ENCODE assay signal across 12 mouse cellular contexts in genomic region chr17:71693313-71693712, GRCm38 (mm10). TPM values are rescaled to one million over a fixed set of nuclear protein-coding genes. Genes with fewer than 3 reads are reported as not detected.
A peak's percentile ranks its signal among the peaks of the same experiment; 100 is the strongest.
DNase-seq lines count a peak whose midpoint lies in the region; ATAC-seq and TF ChIP-seq lines count a peak whose summit lies in the region.
"Had no signal": no experiment of that assay in that cellular context is flagged by ENCODE, and none has a peak within 500 bp of the region (broad histone marks: within the 10 kb centered on the region; RNA-seq: fewer than 3 reads in every experiment).

No protein-coding gene starts in this region.

- 75% methylated on average over 5 of the region's 5 CpGs for WGBS in forebrain, embryonic 10.5 days
- 54% methylated on average over 5 of the region's 5 CpGs for WGBS in forebrain, embryonic 16.5 days
- 55% methylated on average over 5 of the region's 5 CpGs for WGBS in lung, adult 2 months

- H3K27me3 ChIP-seq in forebrain, embryonic 10.5 days (ENCODE audit: poor library complexity, severe bottlenecking) = no peaks in the 10 kb centered on the region
- no peaks in the 10 kb centered on the region for H3K27me3 ChIP-seq in forebrain, embryonic 16.5 days (replicated peaks; ENCODE audit: control insufficient read depth, insufficient read depth, low read length)

- H3K4me3 ChIP-seq in forebrain, embryonic 10.5 days = no peak overlapping the region
- no peak overlapping the region for H3K4me3 ChIP-seq in forebrain, embryonic 16.5 days (replicated peaks; ENCODE audit: low read length)
- H3K4me3 ChIP-seq in lung, adult 2 months (replicated peaks; ENCODE audit: extremely low read depth, low read depth, low read length) = no peak overlapping the region

- peaks cover 33% of the 10 kb centered on the region for H3K4me1 ChIP-seq in forebrain, embryonic 10.5 days
- H3K4me1 ChIP-seq in forebrain, embryonic 16.5 days (replicated peaks; ENCODE audit: control insufficient read depth, insufficient read depth, low read length) = peaks cover 7% of the 10 kb centered on the region
- peaks cover 5% of the 10 kb centered on the region for H3K4me1 ChIP-seq in lung, adult 2 months (ENCODE audit: control insufficient read depth, insufficient read depth, low read length)

- no peaks in the 10 kb centered on the region for H3K9me3 ChIP-seq in forebrain, embryonic 10.5 days
- H3K9me3 ChIP-seq in forebrain, embryonic 16.5 days (ENCODE audit: control insufficient read depth, low read length) = 0 out of 2 replicates have a peak, but pooled peaks cover 4% of the 10 kb centered on the region

- H3K4me2 ChIP-seq in forebrain, embryonic 16.5 days (ENCODE audit: low read length) = no peak overlapping the region

- TF ChIP-seq CTCF in lung, adult 2 months (IDR thresholded peaks at IDR 0.05; ENCODE audit: insufficient read depth, low read length) = no peak

- intact Hi-C loops in gastrocnemius, postnatal 36 days (cut with DNase I) = no loop called here

- peak; percentile 32 for DNase-seq in forebrain, embryonic 10.5 days (ENCODE audit: extremely low spot score, low spot score)
- peak; percentile 35 to 54 for DNase-seq in lung, adult 18-20 months
- DNase-seq in lung, adult 2 months = no peak
- DNase-seq in layer of hippocampus, adult 9-11 months = peak; percentile 61
- DNase-seq in right cerebral cortex, adult 2 months (ENCODE audit: low spot score in 2 of 2) = peak; percentile 73 to 77
- DNase-seq in adipocyte (ENCODE audit: low spot score) = no peak
- DNase-seq in gastrocnemius, postnatal 36 days = no peak
- DNase-seq: cerebellum, adult 18-20 months had no signal

- H3K9ac ChIP-seq in forebrain, embryonic 16.5 days (replicated peaks; ENCODE audit: low read depth, low read length) = no peak overlapping the region

- H3K36me3 ChIP-seq in forebrain, embryonic 10.5 days (replicated peaks) = no peaks in the 10 kb centered on the region
- no peaks in the 10 kb centered on the region for H3K36me3 ChIP-seq in forebrain, embryonic 16.5 days (ENCODE audit: control insufficient read depth, insufficient read depth)

- no peak for TF ChIP-seq POLR2A in lung, adult 2 months (IDR thresholded peaks at IDR 0.05; ENCODE audit: borderline replicate concordance, extremely low read depth, low read depth, low read length)

- ATAC-seq in forebrain, embryonic 16.5 days = no peak

- 0 out of 2 replicates have a peak overlapping the region, but pooled peaks have one; percentile 25 for H3K27ac ChIP-seq in forebrain, embryonic 10.5 days
- H3K27ac ChIP-seq in forebrain, embryonic 16.5 days (ENCODE audit: low read length) = no peak overlapping the region
- H3K27ac ChIP-seq: macrophage had no signal

RNA-seq across cellular contexts. Expression of gene Togaram2, which starts 20.3 kb away (rescaled TPM):
- not detected in 2 replicates for polyA plus RNA-seq in forebrain, embryonic 10.5 days (2016; fragmentation: Nextera tagmentation; extraction: Ambion mirVana)
- polyA plus RNA-seq in forebrain, embryonic 16.5 days (2015; fragmentation: Nextera tagmentation; extraction: Ambion mirVana) = 0.54 and 0.60 TPM in 2 replicates
- polyA plus RNA-seq in lung, adult 2 months (2012; rRNA removed) = 17.8 and 18.1 TPM in 2 replicates
- 1 to 10 TPM; 2.4 to 2.6 TPM for total RNA-seq in gastrocnemius, postnatal 36 days (2021)
- polyA plus RNA-seq: macrophage had no signal

RNA-seq across cellular contexts. Expression of gene Pcare, which starts 59.4 kb away (rescaled TPM):
- not detected in 2 replicates for polyA plus RNA-seq in forebrain, embryonic 10.5 days (2016; fragmentation: Nextera tagmentation; extraction: Ambion mirVana)
- not detected in 2 replicates for polyA plus RNA-seq in forebrain, embryonic 16.5 days (2015; fragmentation: Nextera tagmentation; extraction: Ambion mirVana)
- polyA plus RNA-seq in lung, adult 2 months (2012; rRNA removed) = 0.02 and 0.03 TPM in 2 replicates
- total RNA-seq in gastrocnemius, postnatal 36 days (2021) = not detected
- polyA plus RNA-seq: forebrain, embryonic 11.5 days; macrophage; small intestine, adult 2 months had no signal

Comparison
In these comparisons a context has a peak if more than half of its experiments do, and no peak if none do; other contexts are left out.
1. DNase-seq: peak in forebrain, embryonic 10.5 days (single experiment), lung, adult 18-20 months (2 of 2), layer of hippocampus, adult 9-11 months (single experiment) and right cerebral cortex, adult 2 months (2 of 2); none in lung, adult 2 months (single experiment), adipocyte (single experiment) and gastrocnemius, postnatal 36 days (0 of 2).
2. RNA of gene Togaram2, which starts 20.3 kb away (polyA plus RNA-seq): 17.8 to 18.1 TPM in lung, adult 2 months; 0.54 to 0.60 TPM in forebrain, embryonic 16.5 days and not detected in forebrain, embryonic 10.5 days; every median in the first group is over 10 times any median in the second.